Mouse (Mus musculus) heart, embryonic 16.5 days (tissue): ENCODE measurements around the gene Rps6kb1. TPM values are rescaled to one million over a fixed set of nuclear protein-coding genes. Genes with fewer than 3 reads are reported as not detected.
A peak's percentile ranks its signal among the peaks of the same experiment; 100 is the strongest.

ENCODE experiments used
- ATAC-seq: fragments of 200-750 bp; cut with Nextera tagmentation; replicated peaks from 2 replicates; pipeline ENCODE4 v1.8.0; 2017; ENCODE audit warnings: moderate number of reproducible peaks; ENCODE audit not compliant: insufficient read depth, low FRiP score; ENCODE audit errors: extremely low read depth
- H3K27ac ChIP-seq: fragments of 300-500 bp; sonication (generic); 2 replicates; pipeline ENCODE4 v1.5.1; 2014; ENCODE audit warnings: mild to moderate bottlenecking, low read length, control low read depth, moderate library complexity
- H3K27me3 ChIP-seq: fragments of 300-500 bp; sonication (generic); 2 replicates; pipeline ENCODE4 v1.6.1; 2014; ENCODE audit warnings: low read length, mixed read lengths; ENCODE audit not compliant: control insufficient read depth, insufficient read depth
- H3K36me3 ChIP-seq: fragments of 300-500 bp; sonication (generic); 2 replicates; pipeline ENCODE4 v1.6.1; 2014; ENCODE audit not compliant: control insufficient read depth, insufficient read depth
- H3K4me1 ChIP-seq: fragments of 300-500 bp; sonication (generic); 2 replicates; pipeline ENCODE4 v1.6.1; 2014; ENCODE audit warnings: low read length, mixed read lengths; ENCODE audit not compliant: control insufficient read depth, insufficient read depth
- H3K4me2 ChIP-seq: fragments of 300-500 bp; sonication (generic); 2 replicates; pipeline ENCODE4 v1.6.1; 2014; ENCODE audit warnings: low read depth, mild to moderate bottlenecking, control low read depth, low read length
- H3K4me3 ChIP-seq: fragments of 300-500 bp; sonication (generic); 2 replicates; pipeline ENCODE4 v1.5.1; 2014; ENCODE audit warnings: mild to moderate bottlenecking, control low read depth, low read length
- H3K9ac ChIP-seq: fragments of 300-500 bp; sonication (generic); 2 replicates; pipeline ENCODE4 v1.6.1; 2014; ENCODE audit warnings: low read length, control low read depth
- H3K9me3 ChIP-seq: fragments of 300-500 bp; sonication (generic); replicated peaks from 2 replicates; pipeline ENCODE4 v1.6.1; 2016; ENCODE audit warnings: low read length; ENCODE audit not compliant: control insufficient read depth
- whole genome bisulfite sequencing: fragments of 180-500 bp; shearing (Covaris S2); extraction: QIAGEN DNeasy Blood & Tissue Kit; methylation state at CpG from one replicate; pipeline ENCODE4 v1.1.7; 2014; 5-methylcytosine and 5-hydroxymethylcytosine counted together
- polyA plus RNA-seq: library from polyadenylated mRNA; unstranded; fragments of >200 nt; fragmentation: Nextera tagmentation; extraction: Ambion mirVana; gene quantifications from 2 replicates; pipeline ENCODE4 v1.2.1, GENCODE M21; 2015

The Rps6kb1 gene
- 39.8 and 40.8 TPM in 2 replicates for polyA plus RNA-seq

DNA sequence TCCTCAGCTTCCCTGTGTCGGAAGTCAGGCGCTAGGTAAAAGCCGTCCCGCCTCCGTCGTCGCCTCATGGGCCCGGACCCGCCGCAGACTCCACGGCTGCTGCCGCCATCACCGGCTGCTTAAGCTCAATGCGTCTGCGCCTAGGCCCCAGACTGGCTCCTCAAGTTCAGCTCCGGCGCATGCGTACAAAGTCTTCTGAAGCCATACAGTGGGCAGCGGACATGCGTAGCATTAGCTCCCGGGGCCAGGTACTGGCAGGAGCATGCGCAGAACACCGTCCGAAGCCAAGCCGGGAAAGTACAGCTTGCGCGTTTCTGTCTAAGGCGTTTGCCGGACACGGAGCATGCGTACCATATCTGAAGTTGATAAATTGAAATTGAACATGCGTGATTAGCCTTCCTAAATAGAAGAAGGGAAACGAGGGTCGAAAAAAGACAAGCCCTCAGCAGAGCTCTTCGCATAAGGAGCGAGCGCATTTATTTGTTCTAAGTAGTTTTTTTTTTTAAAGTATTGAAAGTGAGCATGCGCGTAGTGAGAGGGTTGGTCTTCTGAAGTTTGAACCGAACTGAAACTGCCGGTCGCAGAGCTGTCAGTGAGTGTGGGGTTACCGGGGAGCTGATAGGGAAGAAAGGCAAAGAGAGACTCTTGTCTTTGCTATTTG, at the start of gene Rps6kb1, which contains the start of gene Tubd1:
Gene Rps6kb1, minus strand, starts transcription at position 167 of the 661 bp plus-strand sequence.
Gene Tubd1, plus strand, starts transcription at position 353 of the 661 bp plus-strand sequence.
- Histone ChIP-seq H3K4me1 (peaks cover 33% of the 10 kb centered on the region), H3K4me3 (peak within 1 kb of the TSS; percentile 79), H3K27me3 (no peaks in the 10 kb centered on the region), H3K9ac (peak within 1 kb of the TSS; percentile 95), H3K27ac (peak within 1 kb of the TSS; percentile 92), H3K4me2 (peak within 1 kb of the TSS; percentile 72), H3K9me3 (no peaks in the 10 kb centered on the region), H3K36me3 (peaks cover 9% of the 10 kb centered on the region)
- WGBS, result under 1% methylated on average over 43 of the region's 43 CpGs
- ATAC-seq, result peak; percentile 97

DNA sequence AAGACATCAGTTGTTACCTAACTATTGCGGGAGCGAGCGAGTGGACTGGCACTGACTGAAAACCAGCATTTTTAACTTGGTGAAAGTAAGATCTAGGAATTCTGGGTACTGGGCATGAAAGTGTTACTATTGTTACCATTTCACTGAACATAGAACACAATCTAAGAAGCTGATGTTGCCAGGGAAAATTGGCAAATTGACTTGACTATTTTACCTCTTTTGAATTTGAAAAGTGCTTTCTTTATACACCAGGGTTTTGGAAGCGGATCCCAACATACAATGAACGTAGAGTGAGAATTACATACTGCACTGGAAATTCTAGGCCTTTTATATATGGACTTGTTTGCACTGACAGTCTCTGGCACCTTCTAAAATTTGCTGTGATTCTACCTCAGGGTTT, 48.8 kb upstream of the Rps6kb1 start:
- Histone ChIP-seq H3K27ac (peak overlapping the region; percentile 70), H3K27me3 (no peaks in the 10 kb centered on the region), H3K9me3 (no peaks in the 10 kb centered on the region), H3K4me1 (peaks cover 15% of the 10 kb centered on the region), H3K4me3 (no peak overlapping the region), H3K9ac (no peak overlapping the region), H3K36me3 (no peaks in the 10 kb centered on the region), H3K4me2 (peak overlapping the region; percentile 27)
- 62% methylated on average over 5 of the region's 5 CpGs for WGBS
- ATAC-seq, result no peak

GRCm38 (mm10) chr11:86592993-86593392, 48.4 kb upstream of the Rps6kb1 start:
- Histone ChIP-seq H3K36me3 (no peaks in the 10 kb centered on the region), H3K9ac (no peak overlapping the region), H3K4me1 (peaks cover 17% of the 10 kb centered on the region), H3K27ac (peak overlapping the region; percentile 70), H3K9me3 (no peaks in the 10 kb centered on the region), H3K4me3 (no peak overlapping the region), H3K27me3 (no peaks in the 10 kb centered on the region), H3K4me2 (peak overlapping the region; percentile 27)
- 12% methylated on average over 3 of the region's 3 CpGs for WGBS
- ATAC-seq, result peak; percentile 68

- no peaks in the 10 kb centered on the region for H3K9me3 ChIP-seq
- H3K4me3 ChIP-seq, result no peak overlapping the region
- H3K27ac ChIP-seq, result peak overlapping the region; percentile 75
- ATAC-seq, result no peak
- 84% methylated on average over 2 of the region's 2 CpGs for WGBS
- H3K27me3 ChIP-seq, result no peaks in the 10 kb centered on the region
- H3K4me1 ChIP-seq, result peaks cover 24% of the 10 kb centered on the region
- no peak overlapping the region for H3K4me2 ChIP-seq
- no peak overlapping the region for H3K9ac ChIP-seq
- no peaks in the 10 kb centered on the region for H3K36me3 ChIP-seq
Measured at GRCm38 (mm10) chr11:86591931-86592616, 47.5 kb upstream of the Rps6kb1 start.

DNA sequence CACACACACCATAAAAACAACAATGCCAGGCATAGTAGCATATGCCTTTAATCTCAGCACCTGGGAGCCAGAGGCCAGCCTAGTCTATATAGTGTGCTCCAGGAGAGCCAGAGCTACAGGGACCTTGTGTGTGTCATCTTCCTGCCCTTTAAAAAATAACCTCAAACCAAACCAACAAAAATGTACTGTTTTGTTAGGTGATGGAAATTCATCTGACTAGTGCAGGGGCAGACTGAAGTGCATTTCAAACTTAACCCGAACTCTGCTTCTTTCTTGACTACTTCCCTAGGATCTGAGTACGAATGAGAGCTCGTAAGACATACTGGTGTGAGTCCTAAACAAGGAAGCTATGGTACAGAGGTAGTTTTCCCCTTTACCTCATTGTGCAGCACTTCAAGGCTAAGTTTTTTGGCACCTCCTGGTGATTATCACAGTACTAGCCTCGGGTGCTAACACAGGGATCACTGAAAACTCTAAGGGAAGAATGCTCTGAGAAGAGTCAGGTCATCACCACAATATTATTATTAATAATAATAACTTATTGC, 46.8 kb upstream of the Rps6kb1 start:
- H3K4me3 ChIP-seq, result no peak overlapping the region
- H3K4me1 ChIP-seq, result peaks cover 24% of the 10 kb centered on the region
- no peak overlapping the region for H3K27ac ChIP-seq
- 73% methylated on average over 4 of the region's 4 CpGs for WGBS
- H3K9ac ChIP-seq, result no peak overlapping the region
- ATAC-seq, result no peak
- no peaks in the 10 kb centered on the region for H3K27me3 ChIP-seq
- no peak overlapping the region for H3K4me2 ChIP-seq
- H3K36me3 ChIP-seq, result no peaks in the 10 kb centered on the region
- no peaks in the 10 kb centered on the region for H3K9me3 ChIP-seq

GRCm38 (mm10) chr11:86590579-86590978, 46.0 kb upstream of the Rps6kb1 start:
- no peaks in the 10 kb centered on the region for H3K27me3 ChIP-seq
- no peak overlapping the region for H3K9ac ChIP-seq
- H3K4me3 ChIP-seq, result no peak overlapping the region
- ATAC-seq, result no peak
- 86% methylated on average over 10 of the region's 10 CpGs for WGBS
- H3K4me2 ChIP-seq, result no peak overlapping the region
- no peaks in the 10 kb centered on the region for H3K36me3 ChIP-seq
- H3K27ac ChIP-seq, result no peak overlapping the region
- no peaks in the 10 kb centered on the region for H3K9me3 ChIP-seq
- H3K4me1 ChIP-seq, result peaks cover 24% of the 10 kb centered on the region

- WGBS, result 77% methylated on average over 4 of the region's 4 CpGs
- no peak overlapping the region for H3K27ac ChIP-seq
- no peak for ATAC-seq
- H3K36me3 ChIP-seq, result no peaks in the 10 kb centered on the region
- no peak overlapping the region for H3K4me2 ChIP-seq
- peaks cover 24% of the 10 kb centered on the region for H3K4me1 ChIP-seq
- no peak overlapping the region for H3K9ac ChIP-seq
- no peak overlapping the region for H3K4me3 ChIP-seq
- no peaks in the 10 kb centered on the region for H3K27me3 ChIP-seq
- no peaks in the 10 kb centered on the region for H3K9me3 ChIP-seq
Measured at GRCm38 (mm10) chr11:86590066-86590465, 45.5 kb upstream of the Rps6kb1 start.

- no peak for ATAC-seq
- H3K4me2 ChIP-seq, result no peak overlapping the region
- no peaks in the 10 kb centered on the region for H3K36me3 ChIP-seq
- H3K9ac ChIP-seq, result no peak overlapping the region
- H3K9me3 ChIP-seq, result no peaks in the 10 kb centered on the region
- no peak overlapping the region for H3K4me3 ChIP-seq
- peaks cover 25% of the 10 kb centered on the region for H3K4me1 ChIP-seq
- 90% methylated on average over 4 of the region's 4 CpGs for WGBS
- no peak overlapping the region for H3K27ac ChIP-seq
- no peaks in the 10 kb centered on the region for H3K27me3 ChIP-seq
Measured at GRCm38 (mm10) chr11:86588583-86589298, 44.1 kb upstream of the Rps6kb1 start.
